Mouse (Mus musculus) liver, embryonic 16.5 days (tissue): ENCODE results near the gene Slc20a1. TPM values are rescaled to one million over a fixed set of nuclear protein-coding genes. Genes with fewer than 3 reads are reported as not detected.
A peak's percentile ranks its signal among the peaks of the same experiment; 100 is the strongest.

ENCODE experiments used
- ATAC-seq: fragments of 200-750 bp; cut with Nextera tagmentation; 2 replicates; pipeline ENCODE4 v1.8.0; 2017; ENCODE audit warnings: low read depth, mild to moderate bottlenecking, moderate number of reproducible peaks, moderate library complexity
- H3K27ac ChIP-seq: fragments of 300-500 bp; sonication (generic); 2 replicates; pipeline ENCODE4 v1.5.1; 2014; ENCODE audit warnings: mild to moderate bottlenecking, low read length
- H3K27me3 ChIP-seq: fragments of 300-500 bp; sonication (generic); 2 replicates; pipeline ENCODE4 v1.6.1; 2014; ENCODE audit warnings: low read depth, low read length, mixed read lengths; ENCODE audit not compliant: control insufficient read depth, insufficient read depth
- H3K36me3 ChIP-seq: fragments of 300-500 bp; sonication (generic); 2 replicates; pipeline ENCODE4 v1.6.1; 2014; ENCODE audit warnings: mild to moderate bottlenecking; ENCODE audit not compliant: control insufficient read depth, insufficient read depth
- H3K4me1 ChIP-seq: fragments of 300-500 bp; sonication (generic); 2 replicates; pipeline ENCODE4 v1.6.1; 2014; ENCODE audit warnings: low read depth, low read length, mixed read lengths; ENCODE audit not compliant: control insufficient read depth
- H3K4me2 ChIP-seq: fragments of 300-500 bp; sonication (generic); 2 replicates; pipeline ENCODE4 v1.6.1; 2014; ENCODE audit warnings: low read depth, low read length, mixed read lengths
- H3K4me3 ChIP-seq: fragments of 300-500 bp; sonication (generic); 2 replicates; pipeline ENCODE4 v1.5.1; 2014; ENCODE audit warnings: low read depth, mild to moderate bottlenecking, low read length
- H3K9ac ChIP-seq: fragments of 300-500 bp; sonication (generic); 2 replicates; pipeline ENCODE4 v1.6.1; 2014; ENCODE audit warnings: low read depth, low read length
- H3K9me3 ChIP-seq: fragments of 300-500 bp; sonication (generic); replicated peaks from 2 replicates; pipeline ENCODE4 v1.6.1; 2016; ENCODE audit warnings: low read length; ENCODE audit not compliant: control insufficient read depth
- WGBS: fragments of 180-500 bp; shearing (Covaris S2); extraction: QIAGEN DNeasy Blood & Tissue Kit; methylation state at CpG from one replicate; pipeline ENCODE4 v1.1.7; 2014; ENCODE audit not compliant: insufficient replicate concordance; 5-methylcytosine and 5-hydroxymethylcytosine counted together
- polyA plus RNA-seq: library from polyadenylated mRNA; unstranded; fragments of >200 nt; fragmentation: Nextera tagmentation; extraction: Ambion mirVana; gene quantifications from 2 replicates; pipeline ENCODE4 v1.2.1, GENCODE M21; 2015

Slc20a1 gene
- polyA plus RNA-seq, 1 experiment from 2014 or later = 39.6 TPM

GRCm38 (mm10) chr2:129247707-129248121 is 49.1 kb downstream of the Slc20a1 start:
- Histone ChIP-seq H3K36me3 (no peaks in the 10 kb centered on the region), H3K4me3 (no peak overlapping the region), H3K4me1 (peaks cover 14% of the 10 kb centered on the region), H3K9me3 (no peaks in the 10 kb centered on the region), H3K27me3 (no peaks in the 10 kb centered on the region), H3K9ac (no peak overlapping the region), H3K4me2 (no peak overlapping the region), H3K27ac (no peak overlapping the region)
- 82% methylated on average over 7 of the region's 7 CpGs for WGBS
- ATAC-seq = no peak

GRCm38 (mm10) chr2:129249321-129249720 is 50.8 kb downstream of the Slc20a1 start:
- no peak overlapping the region for H3K27ac ChIP-seq
- 52% methylated on average over 1 of the region's 1 CpGs for WGBS
- no peaks in the 10 kb centered on the region for H3K36me3 ChIP-seq
- H3K9me3 ChIP-seq = no peaks in the 10 kb centered on the region
- no peak overlapping the region for H3K9ac ChIP-seq
- no peak overlapping the region for H3K4me3 ChIP-seq
- H3K27me3 ChIP-seq = no peaks in the 10 kb centered on the region
- H3K4me2 ChIP-seq = no peak overlapping the region
- no peaks in the 10 kb centered on the region; the same call in 1 of the 2 replicates for H3K4me1 ChIP-seq
- ATAC-seq = no peak

GRCm38 (mm10) chr2:129252836-129253630 is 54.5 kb downstream of the Slc20a1 start:
- no peak overlapping the region for H3K9ac ChIP-seq
- no peak for ATAC-seq
- no peak overlapping the region for H3K27ac ChIP-seq
- H3K27me3 ChIP-seq = no peaks in the 10 kb centered on the region
- H3K4me3 ChIP-seq = no peak overlapping the region
- H3K4me2 ChIP-seq = no peak overlapping the region
- WGBS = 82% methylated on average over 19 of the region's 19 CpGs
- H3K36me3 ChIP-seq = no peaks in the 10 kb centered on the region
- peaks cover 10% of the 10 kb centered on the region for H3K4me1 ChIP-seq
- H3K9me3 ChIP-seq = no peaks in the 10 kb centered on the region

GRCm38 (mm10) chr2:129253631-129253970 is 55.0 kb downstream of the Slc20a1 start:
- Histone ChIP-seq H3K27me3 (no peaks in the 10 kb centered on the region), H3K9me3 (no peaks in the 10 kb centered on the region), H3K27ac (no peak overlapping the region), H3K36me3 (no peaks in the 10 kb centered on the region), H3K4me2 (no peak overlapping the region), H3K4me3 (no peak overlapping the region), H3K4me1 (peaks cover 15% of the 10 kb centered on the region), H3K9ac (no peak overlapping the region)
- ATAC-seq = no peak
- WGBS = 67% methylated on average over 2 of the region's 2 CpGs

GRCm38 (mm10) chr2:129254076-129254475 is 55.5 kb downstream of the Slc20a1 start:
- Histone ChIP-seq H3K9ac (no peak overlapping the region), H3K36me3 (no peaks in the 10 kb centered on the region), H3K4me2 (no peak overlapping the region), H3K4me1 (peaks cover 16% of the 10 kb centered on the region), H3K27ac (no peak overlapping the region), H3K27me3 (no peaks in the 10 kb centered on the region), H3K4me3 (no peak overlapping the region), H3K9me3 (no peaks in the 10 kb centered on the region)
- no peak for ATAC-seq
- WGBS = 66% methylated on average over 2 of the region's 2 CpGs

- Histone ChIP-seq H3K36me3 (no peaks in the 10 kb centered on the region), H3K9ac (peak overlapping the region; percentile 22; the same call in 1 of the 2 replicates), H3K4me2 (no peak overlapping the region), H3K4me3 (no peak overlapping the region), H3K27ac (no peak overlapping the region), H3K9me3 (no peaks in the 10 kb centered on the region), H3K27me3 (no peaks in the 10 kb centered on the region), H3K4me1 (peaks cover 16% of the 10 kb centered on the region)
- WGBS = 64% methylated on average over 4 of the region's 4 CpGs
- no peak for ATAC-seq
Measured at GRCm38 (mm10) chr2:129256006-129256405, 57.4 kb downstream of the Slc20a1 start.

- Histone ChIP-seq H3K27ac (no peak overlapping the region), H3K4me3 (no peak overlapping the region)
Measured at GRCm38 (mm10) chr2:129258056-129258455, 59.5 kb downstream of the Slc20a1 start.

GRCm38 (mm10) chr2:129258475-129259211 is 60.1 kb downstream of the Slc20a1 start:
- Histone ChIP-seq H3K27me3 (no peaks in the 10 kb centered on the region), H3K9ac (peak overlapping the region; percentile 11; the same call in 1 of the 2 replicates), H3K4me2 (no peak overlapping the region), H3K4me3 (no peak overlapping the region), H3K36me3 (no peaks in the 10 kb centered on the region), H3K27ac (no peak overlapping the region), H3K9me3 (no peaks in the 10 kb centered on the region), H3K4me1 (peaks cover 29% of the 10 kb centered on the region)
- WGBS = 38% methylated on average over 7 of the region's 7 CpGs
- ATAC-seq = peak; percentile 37

More at GRCm38 (mm10) chr2:129258056-129258455, 59.5 kb downstream of the Slc20a1 start:
- no peak for ATAC-seq
- Histone ChIP-seq H3K4me2 (no peak overlapping the region), H3K9ac (peak overlapping the region; percentile 11; the same call in 1 of the 2 replicates), H3K9me3 (no peaks in the 10 kb centered on the region), H3K36me3 (no peaks in the 10 kb centered on the region), H3K27me3 (no peaks in the 10 kb centered on the region), H3K4me1 (peaks cover 26% of the 10 kb centered on the region)
- 80% methylated on average over 3 of the region's 3 CpGs for WGBS

GRCm38 (mm10) chr2:129260646-129261045 is 62.1 kb downstream of the Slc20a1 start:
- no peak overlapping the region for H3K4me3 ChIP-seq
- H3K9me3 ChIP-seq = no peaks in the 10 kb centered on the region
- WGBS = 53% methylated on average over 3 of the region's 3 CpGs
- no peak overlapping the region for H3K4me2 ChIP-seq
- no peaks in the 10 kb centered on the region for H3K36me3 ChIP-seq
- H3K9ac ChIP-seq = no peak overlapping the region
- no peak for ATAC-seq
- no peaks in the 10 kb centered on the region for H3K27me3 ChIP-seq
- H3K27ac ChIP-seq = no peak overlapping the region
- H3K4me1 ChIP-seq = peaks cover 24% of the 10 kb centered on the region
